Mouse (Mus musculus) activated CD4-positive, CD25-positive, alpha-beta regulatory T cell, adult 4 months (primary cell): ENCODE results near the gene Egf. TPM values are rescaled to one million over a fixed set of nuclear protein-coding genes. Genes with fewer than 3 reads are reported as not detected.
"Not testable (repeated sequence)": the region's sequence is repeated elsewhere in the genome, so short reads cannot be mapped to it uniquely, and the experiment has no call there.

Source experiments
- ATAC-seq: one replicate; pipeline ENCODE4 v1.8.0; 2017
- polyA plus RNA-seq, 2 experiments: library from polyadenylated mRNA; unstranded; fragments of 100-300 nt; shearing (Covaris generic); gene quantifications; one replicate each; pipeline ENCODE4 v1.2.1; 2017

Egf gene
- polyA plus RNA-seq, result 1 to 10 TPM in 1 of 2 experiments, under 1 TPM in 1; 0.84 to 1.8 TPM

- no peak for ATAC-seq
Observed at GRCm38 (mm10) chr3:129754650-129755604, at the start of gene Egf. Gene Egf (minus strand): TSS chr3:129755316.

- ATAC-seq, result no peak
Observed at GRCm38 (mm10) chr3:129803765-129804164, 48.6 kb upstream of the Egf start, which contains the start of gene Lrit3. Gene Lrit3 (minus strand): TSS chr3:129804030.

- ATAC-seq, result no peak
Observed at GRCm38 (mm10) chr3:129799011-129799410, 43.9 kb upstream of the Egf start.

- ATAC-seq, result no peak
Observed at GRCm38 (mm10) chr3:129798551-129798950, 43.4 kb upstream of the Egf start.

- ATAC-seq, result no peak
Observed at GRCm38 (mm10) chr3:129797341-129797740, 42.2 kb upstream of the Egf start.

- no peak for ATAC-seq
Observed at GRCm38 (mm10) chr3:129793801-129794200, 38.7 kb upstream of the Egf start.

GRCm38 (mm10) chr3:129782746-129783145, 27.6 kb upstream of the Egf start:
- ATAC-seq, result no peak

GRCm38 (mm10) chr3:129781435-129781834, 26.3 kb upstream of the Egf start:
- ATAC-seq, result no peak

- no peak for ATAC-seq
Observed at GRCm38 (mm10) chr3:129771210-129771609, 16.1 kb upstream of the Egf start.

- no peak for ATAC-seq
Observed at GRCm38 (mm10) chr3:129766971-129767794, 12.1 kb upstream of the Egf start.

GRCm38 (mm10) chr3:129766106-129766505, 11.0 kb upstream of the Egf start:
- no peak for ATAC-seq

GRCm38 (mm10) chr3:129757599-129757998, 2.5 kb upstream of the Egf start:
- ATAC-seq, result not testable (repeated sequence)

- peak; percentile 40 for ATAC-seq
Observed at GRCm38 (mm10) chr3:129744803-129745202, 10.3 kb downstream of the Egf start.

- no peak for ATAC-seq
Observed at GRCm38 (mm10) chr3:129742781-129743180, 12.3 kb downstream of the Egf start.

- ATAC-seq, result no peak
Observed at GRCm38 (mm10) chr3:129738291-129739183, 16.6 kb downstream of the Egf start.

- no peak for ATAC-seq
Observed at GRCm38 (mm10) chr3:129731636-129732035, 23.5 kb downstream of the Egf start.

- no peak for ATAC-seq
Observed at GRCm38 (mm10) chr3:129730426-129730825, 24.7 kb downstream of the Egf start.

GRCm38 (mm10) chr3:129729916-129730315, 25.2 kb downstream of the Egf start:
- ATAC-seq, result no peak

GRCm38 (mm10) chr3:129725592-129725991, 29.5 kb downstream of the Egf start:
- peak; percentile 9 for ATAC-seq

GRCm38 (mm10) chr3:129724961-129725501, 30.1 kb downstream of the Egf start:
- ATAC-seq, result peak; percentile 94

GRCm38 (mm10) chr3:129724505-129724904, 30.6 kb downstream of the Egf start:
- no peak for ATAC-seq

GRCm38 (mm10) chr3:129723311-129723710, 31.8 kb downstream of the Egf start:
- no peak for ATAC-seq
